Mouse (Mus musculus) kidney, adult 11 months (tissue): ENCODE measurements around the gene Reep3.
"Not testable (repeated sequence)": the region's sequence is repeated elsewhere in the genome, so short reads cannot be mapped to it uniquely, and the experiment has no call there.

Experiments
- DNase-seq: peaks from one replicate; pipeline ENCODE4 v3.0.0; 2022

Gene Reep3

GRCm38 (mm10) chr10:67010521-67010920 lies 86.2 kb downstream of the Reep3 start:
- no peak for DNase-seq

GRCm38 (mm10) chr10:67004527-67005042 lies 92.2 kb downstream of the Reep3 start:
- peak; percentile 21 for DNase-seq

GRCm38 (mm10) chr10:67003743-67004526 lies 92.8 kb downstream of the Reep3 start:
- DNase-seq = peak; percentile 75

- DNase-seq = peak; percentile 42
These were observed 93.6 kb downstream of the Reep3 start for GRCm38 (mm10) chr10:67003009-67003742.

- peak; percentile 77 for DNase-seq
These were observed 94.3 kb downstream of the Reep3 start for GRCm38 (mm10) chr10:67002207-67003008.

- not testable (repeated sequence) for DNase-seq
These were observed 95.7 kb downstream of the Reep3 start for GRCm38 (mm10) chr10:67000958-67001615.

- no peak for DNase-seq
These were observed 96.6 kb downstream of the Reep3 start for GRCm38 (mm10) chr10:67000136-67000535.

- DNase-seq = no peak
These were observed 98.0 kb downstream of the Reep3 start for GRCm38 (mm10) chr10:66998770-66999169.

GRCm38 (mm10) chr10:66995181-66995580 lies 101.6 kb downstream of the Reep3 start:
- no peak for DNase-seq

GRCm38 (mm10) chr10:66994469-66994868 lies 102.3 kb downstream of the Reep3 start:
- no peak for DNase-seq

- no peak for DNase-seq
These were observed 104.2 kb downstream of the Reep3 start for GRCm38 (mm10) chr10:66992591-66992990.

- no peak for DNase-seq
These were observed 106.2 kb downstream of the Reep3 start for GRCm38 (mm10) chr10:66990506-66990905.

- no peak for DNase-seq
These were observed 113.7 kb downstream of the Reep3 start for GRCm38 (mm10) chr10:66983043-66983442.

GRCm38 (mm10) chr10:66978215-66978614 lies 118.5 kb downstream of the Reep3 start:
- no peak for DNase-seq

GRCm38 (mm10) chr10:66977093-66977492 lies 119.7 kb downstream of the Reep3 start:
- DNase-seq = no peak

- DNase-seq = peak; percentile 31
These were observed 121.3 kb downstream of the Reep3 start for GRCm38 (mm10) chr10:66975451-66975850.

GRCm38 (mm10) chr10:66974417-66974816 lies 122.3 kb downstream of the Reep3 start:
- no peak for DNase-seq

GRCm38 (mm10) chr10:66973866-66974265 lies 122.9 kb downstream of the Reep3 start:
- no peak for DNase-seq

GRCm38 (mm10) chr10:66973274-66973673 lies 123.5 kb downstream of the Reep3 start:
- no peak for DNase-seq

- DNase-seq = no peak
These were observed 126.2 kb downstream of the Reep3 start for GRCm38 (mm10) chr10:66970336-66971115.

GRCm38 (mm10) chr10:66969581-66969980 lies 127.2 kb downstream of the Reep3 start:
- DNase-seq = no peak

- DNase-seq = no peak
These were observed 127.7 kb downstream of the Reep3 start for GRCm38 (mm10) chr10:66969081-66969480.
